Mouse (Mus musculus) urinary bladder, adult 18-20 months (tissue): ENCODE data around the gene Tmem210.
"Not testable (repeated sequence)": the region's sequence is repeated elsewhere in the genome, so short reads cannot be mapped to it uniquely, and the experiment has no call there.

ENCODE experiments used
- DNase-seq, 2 experiments: peaks; one replicate each; pipeline ENCODE4 v3.0.0; 2022; ENCODE audit warnings: low spot score in 2 of 2, mixed read lengths in 2 of 2

Tmem210 gene

DNA sequence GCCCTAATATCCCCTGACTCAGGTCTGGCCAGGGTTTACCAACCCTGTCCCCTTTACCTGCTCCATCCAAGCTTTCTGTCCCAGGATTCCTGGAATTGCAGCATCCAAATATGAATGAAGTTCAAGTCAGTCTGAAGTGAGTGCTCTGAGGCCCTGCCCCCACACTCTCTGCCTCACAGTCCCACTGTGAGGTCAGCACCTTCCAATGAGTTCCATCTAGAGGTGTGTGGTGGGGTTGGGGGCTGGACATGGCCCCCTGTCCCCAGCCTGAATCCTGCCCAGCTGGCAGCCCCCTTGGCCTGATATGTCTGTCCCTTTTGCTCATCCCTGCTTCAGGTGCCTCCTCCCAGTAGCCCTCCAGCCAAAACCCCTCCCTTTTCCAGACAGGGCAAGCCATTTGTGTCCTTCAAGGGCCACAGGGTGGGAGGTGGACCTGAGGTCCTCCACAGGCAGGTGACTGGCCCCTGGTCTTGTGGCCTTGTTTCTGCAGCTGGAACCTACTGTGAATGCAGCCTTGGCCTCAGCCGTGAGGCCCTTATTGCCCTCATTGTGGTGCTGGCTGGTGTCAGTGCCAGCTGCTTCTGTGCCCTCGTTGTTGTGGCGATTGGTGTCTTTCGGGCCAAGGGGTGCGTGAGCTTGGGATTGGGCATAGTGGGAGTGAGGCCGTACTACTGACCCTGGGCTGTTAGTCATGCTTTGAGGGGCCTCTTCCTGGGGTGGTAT, at the start of gene Tmem210:
Gene Tmem210, plus strand, starts transcription at position 219 of the 723 bp plus-strand sequence.
- no peak for DNase-seq

DNA sequence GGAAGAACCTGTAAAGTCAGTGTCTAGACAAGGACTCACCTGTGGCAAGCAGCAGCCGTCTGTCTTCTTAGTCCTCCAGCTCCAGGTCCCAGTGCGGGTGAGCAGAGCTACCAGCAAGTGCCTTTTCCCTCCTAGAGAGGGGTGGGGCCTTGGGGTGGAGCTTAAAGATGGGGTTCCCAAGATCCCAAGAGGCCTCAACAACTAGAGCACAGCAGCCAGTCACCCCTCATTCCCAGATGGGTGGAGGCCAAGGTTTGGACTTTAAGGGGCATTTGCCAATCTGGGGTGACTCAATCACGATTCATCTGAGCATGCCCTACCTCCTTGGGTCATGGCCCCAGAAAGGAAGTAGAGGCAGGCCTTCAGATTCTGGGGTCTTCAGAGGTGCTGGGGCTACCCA, 48.2 kb upstream of the Tmem210 start:
- DNase-seq, result no peak

DNA sequence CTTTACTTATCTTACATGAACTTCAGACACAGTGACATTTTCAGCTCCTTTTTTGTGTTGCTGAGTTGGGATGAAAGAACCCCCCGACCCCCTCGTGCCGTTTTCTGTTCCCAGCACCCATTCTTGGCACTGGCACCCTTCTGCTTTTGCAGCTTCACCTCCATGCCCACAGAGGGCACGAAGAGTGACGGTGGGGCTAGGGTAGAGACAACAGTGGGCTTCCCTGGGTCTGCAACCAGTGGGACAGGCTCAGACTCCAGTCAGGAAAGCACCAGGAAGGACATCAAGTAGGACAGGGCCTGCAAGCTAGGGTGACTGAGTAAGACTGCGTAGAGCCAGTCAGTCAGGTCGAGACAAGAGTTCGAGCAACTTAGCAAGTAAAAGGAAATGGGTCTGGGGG, 47.6 kb upstream of the Tmem210 start:
- no peak for DNase-seq

DNA sequence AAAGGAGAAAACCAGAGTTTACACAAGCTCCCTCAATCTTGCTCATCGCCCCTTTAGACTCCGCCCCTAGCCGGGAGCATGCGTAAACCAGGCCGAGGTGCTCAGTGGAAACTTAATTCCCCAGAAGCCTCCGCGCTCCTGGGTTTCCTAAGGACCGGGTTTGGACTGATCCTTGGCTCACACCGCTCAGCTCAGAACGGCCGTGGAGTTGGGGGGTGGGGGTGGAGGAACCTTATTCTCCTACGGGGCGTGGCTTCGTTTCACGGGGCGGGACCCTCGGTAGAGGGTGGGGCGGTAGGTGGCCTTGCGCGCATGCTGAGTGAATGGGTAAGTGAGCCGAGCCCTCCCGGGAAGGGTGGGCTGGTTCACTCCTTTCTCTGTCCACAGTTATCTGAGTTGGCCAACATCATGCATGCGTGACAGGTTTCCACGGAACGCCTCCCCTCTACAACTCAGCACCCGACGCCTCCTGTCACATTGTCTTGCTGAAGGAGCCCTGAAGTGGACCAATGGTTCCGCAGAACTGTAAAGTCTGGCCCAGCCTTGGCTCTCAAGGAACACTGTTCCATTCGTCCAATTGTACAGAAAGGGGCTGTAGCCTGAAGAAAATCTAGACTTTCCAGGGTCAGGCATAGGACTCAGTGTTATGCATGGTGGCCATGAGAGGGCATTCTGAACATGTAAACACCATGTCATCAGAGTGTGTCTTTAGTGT, 47.1 kb upstream of the Tmem210 start:
- peak in 1 of 2 experiments; percentile 59 for DNase-seq

DNA sequence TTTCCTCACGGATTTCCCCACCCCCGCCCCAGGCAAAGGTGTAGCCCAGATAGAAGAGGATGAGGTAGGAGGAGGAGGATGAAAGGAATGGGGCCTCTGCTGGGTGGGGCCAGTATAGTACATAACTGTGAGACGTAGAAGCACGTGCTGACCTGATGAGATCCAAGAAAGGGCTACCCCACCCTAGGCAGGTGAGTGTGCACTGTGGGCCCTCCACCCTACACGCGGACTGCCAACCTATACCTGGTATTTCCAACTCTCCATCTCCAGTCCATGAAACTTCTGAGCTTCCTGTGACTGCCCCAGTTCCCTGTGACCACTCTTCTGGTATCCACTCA, 46.5 kb upstream of the Tmem210 start:
- DNase-seq, result no peak

DNA sequence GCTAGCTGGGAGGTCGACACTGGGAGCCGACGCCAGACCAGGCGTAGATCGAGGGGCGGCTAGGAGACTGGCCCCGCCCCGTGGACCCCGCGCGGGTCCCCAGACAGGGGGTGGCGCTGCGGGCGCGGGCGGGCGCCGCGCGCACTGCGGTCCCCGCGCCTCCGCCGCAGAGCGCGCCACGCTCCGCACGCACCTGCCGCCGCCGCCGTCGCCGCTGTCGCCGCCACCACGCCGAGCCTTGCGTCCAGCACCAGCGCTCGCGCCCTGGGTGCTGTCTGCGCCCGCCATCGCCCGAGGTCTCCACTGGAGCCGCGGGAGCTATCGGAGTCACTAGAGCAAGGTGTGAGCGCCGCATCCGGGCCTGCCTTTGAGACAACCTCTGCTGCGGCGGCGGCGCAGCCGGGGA, 45.8 kb upstream of the Tmem210 start, which contains the start of the genes Rnf208 and Cysrt1:
Gene Rnf208, plus strand, starts transcription at position 155 of the 406 bp plus-strand sequence.
Gene Cysrt1, minus strand, starts transcription at position 352 of the 406 bp plus-strand sequence.
- no peak for DNase-seq

DNA sequence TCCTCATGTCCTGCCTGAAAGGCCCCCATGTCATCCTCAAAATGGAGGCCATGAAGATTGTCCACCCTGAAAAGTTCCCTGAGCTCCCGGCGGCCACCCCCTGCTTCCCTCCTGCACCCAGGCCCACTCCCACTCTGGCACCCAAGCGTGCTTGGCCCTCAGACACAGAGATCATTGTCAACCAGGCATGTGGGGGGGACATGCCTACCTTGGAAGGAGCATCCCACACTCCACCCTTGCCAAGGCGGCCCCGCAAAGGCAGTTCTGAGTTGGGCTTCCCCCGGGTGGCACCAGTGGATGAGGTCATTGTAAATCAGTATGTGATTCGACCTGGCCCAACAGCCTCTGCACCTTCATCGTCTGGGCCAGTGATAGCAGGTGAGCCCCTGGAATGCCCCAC, 44.6 kb upstream of the Tmem210 start:
- DNase-seq, result no peak

DNA sequence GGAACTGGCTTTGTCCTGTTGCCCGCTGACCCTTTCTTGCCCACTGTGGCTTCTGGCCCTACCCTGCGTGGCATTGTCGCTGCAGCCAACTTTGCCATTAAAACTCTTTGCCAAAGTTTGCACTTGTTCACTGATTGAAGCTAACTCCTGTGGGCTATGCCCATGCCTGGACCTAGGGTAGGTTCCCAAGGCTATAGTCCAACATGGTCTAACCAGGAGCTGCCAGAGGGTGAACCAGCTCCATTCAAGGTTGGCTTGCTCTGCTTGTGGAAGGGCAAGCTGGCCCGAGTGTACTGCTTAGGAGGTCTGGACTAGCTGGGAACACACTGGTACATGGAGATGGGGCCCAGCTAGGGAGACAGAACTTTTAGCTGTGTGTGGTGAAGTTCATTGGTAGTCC, 43.8 kb upstream of the Tmem210 start:
- DNase-seq, result no peak

DNA sequence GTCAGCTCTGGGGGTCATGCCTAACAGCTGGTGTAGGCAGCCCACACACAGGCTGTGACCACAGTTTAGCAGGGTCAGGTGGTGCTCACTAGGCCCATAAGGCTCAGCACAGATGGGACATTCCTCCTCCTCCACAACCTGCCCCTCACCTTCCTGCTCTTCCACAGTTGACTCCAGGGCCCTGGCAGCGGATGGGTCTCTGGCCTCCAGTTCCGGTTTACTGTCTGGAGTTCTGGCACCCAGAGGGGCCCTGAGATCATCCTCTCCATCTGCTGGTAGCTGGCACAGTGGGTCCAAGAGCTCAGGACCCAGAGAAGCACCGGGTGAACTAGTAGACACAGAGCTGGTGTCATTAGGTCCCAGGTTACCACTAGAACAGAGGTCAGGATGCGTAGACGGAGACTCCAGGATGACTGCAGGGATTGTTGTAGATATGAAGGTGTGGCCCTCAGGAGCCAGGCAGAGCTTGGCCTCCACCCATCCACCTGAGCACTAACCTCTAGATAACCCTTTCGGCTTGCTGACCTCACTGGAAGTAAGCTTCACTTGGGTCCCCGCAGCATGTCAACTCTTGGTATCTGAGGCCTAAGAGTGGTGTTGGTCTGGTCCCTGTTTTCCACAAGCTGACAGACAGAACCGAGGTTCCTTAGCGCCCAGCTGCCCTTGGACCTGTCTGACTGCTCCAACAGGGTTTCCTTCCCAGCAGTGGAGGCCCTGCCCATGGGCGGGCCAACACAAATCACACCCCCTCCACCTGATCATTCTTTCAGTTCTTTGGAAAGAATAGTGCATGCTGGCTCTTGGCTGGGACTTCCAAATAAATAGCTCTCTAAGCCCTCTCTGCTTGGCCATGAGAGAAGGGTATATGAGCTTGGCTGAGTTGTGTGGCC, 41.5 kb upstream of the Tmem210 start, which contains the start of gene AL732309.1:
Gene AL732309.1, minus strand, starts transcription at position 681 of the 890 bp plus-strand sequence.
- DNase-seq, result peak in 1 of 2 experiments; percentile 52

DNA sequence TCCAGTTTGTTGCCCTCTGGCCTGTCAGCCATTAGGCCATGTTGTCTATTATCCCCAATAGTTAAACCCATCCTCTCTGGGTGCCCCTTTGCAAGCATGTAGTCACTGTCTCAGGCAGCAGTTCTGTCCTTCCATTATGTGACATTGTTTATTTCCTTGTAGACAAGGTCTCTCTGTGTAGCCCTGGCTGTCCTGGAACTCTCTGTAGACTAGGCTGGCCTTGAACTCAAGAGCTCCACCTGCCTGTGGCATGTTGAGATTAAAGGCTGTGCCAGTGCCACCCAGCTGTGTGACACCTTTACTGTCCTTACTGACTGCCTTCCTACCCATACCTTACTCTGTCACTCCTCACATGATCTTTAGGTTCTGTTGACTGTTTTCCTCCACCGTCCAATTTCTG, 35.6 kb upstream of the Tmem210 start:
- DNase-seq, result no peak

DNA sequence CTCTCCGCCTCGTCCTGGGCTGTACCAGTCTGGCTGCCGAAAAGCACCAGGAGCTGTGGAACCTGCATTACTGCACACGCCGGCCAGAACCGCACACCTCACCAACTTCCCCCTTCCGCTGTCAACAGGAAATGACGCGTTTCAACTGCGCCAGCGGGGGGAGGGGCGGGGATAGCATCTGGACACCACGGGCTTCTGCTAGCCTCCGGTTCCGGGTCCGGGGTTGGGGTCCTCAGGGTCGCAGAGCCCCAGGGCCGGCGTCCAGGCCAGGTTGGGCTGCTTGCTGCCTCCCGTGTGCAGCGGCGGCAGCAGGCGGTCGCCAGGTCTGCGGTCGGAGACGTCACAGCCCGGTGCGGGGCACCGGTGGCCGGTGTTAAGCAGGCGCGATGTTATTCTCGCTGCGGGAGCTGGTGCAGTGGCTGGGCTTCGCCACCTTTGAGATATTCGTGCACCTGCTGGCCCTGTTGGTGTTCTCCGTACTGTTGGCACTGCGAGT, 32.6 kb upstream of the Tmem210 start, which contains the start of gene Tmem203:
Gene Tmem203, plus strand, starts transcription at position 156 of the 496 bp plus-strand sequence.
- DNase-seq, result peak; percentile 77 to 86

DNA sequence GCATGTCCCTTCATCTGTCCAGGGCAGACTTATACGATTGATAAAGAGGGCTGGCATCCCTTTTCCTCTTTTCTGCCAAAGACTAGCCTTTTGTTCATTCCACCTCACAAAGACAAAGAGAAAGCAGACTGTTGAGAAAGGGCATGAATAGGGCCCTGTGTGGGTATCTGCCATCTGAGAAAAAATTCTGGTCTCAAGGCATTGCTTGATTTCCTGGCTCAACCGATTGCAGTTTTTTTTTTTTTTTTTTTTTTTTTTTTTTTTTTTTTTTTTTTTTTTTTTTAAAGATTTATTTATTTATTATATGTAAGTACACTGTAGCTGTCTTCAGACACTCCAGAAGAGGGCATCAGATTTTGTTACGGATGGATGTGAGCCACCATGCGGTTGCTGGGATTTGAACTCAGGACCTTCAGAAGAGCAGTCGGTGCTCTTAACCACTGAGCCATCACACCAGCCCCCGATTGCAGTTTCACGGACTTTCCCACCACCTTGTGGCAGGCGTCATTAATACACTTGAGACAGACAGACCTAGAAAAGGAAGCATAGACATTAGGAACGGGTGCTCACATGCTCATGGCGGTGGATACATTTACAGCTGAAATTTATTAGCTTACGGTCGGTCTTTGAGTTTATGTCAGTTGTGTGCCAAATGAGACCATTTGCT, 31.4 kb upstream of the Tmem210 start:
- DNase-seq, result not testable (repeated sequence)

DNA sequence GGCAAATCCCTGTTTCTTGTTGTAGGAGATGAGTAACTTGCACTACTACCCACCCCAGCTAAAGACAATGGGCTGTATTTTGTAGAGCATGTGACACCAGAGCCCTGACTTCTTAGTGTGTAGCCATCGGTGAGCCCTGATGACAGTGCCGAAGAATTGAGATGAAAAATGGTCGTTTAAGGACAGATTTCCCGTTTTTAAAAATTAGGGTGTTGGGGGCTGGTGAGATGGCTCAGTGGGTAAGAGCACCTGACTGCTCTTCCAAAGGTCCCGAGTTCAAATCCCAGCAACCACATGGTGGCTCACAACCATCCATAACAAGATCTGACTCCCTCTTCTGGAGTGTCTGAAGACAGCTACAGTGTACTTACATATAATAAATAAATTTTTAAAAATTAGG, 30.7 kb upstream of the Tmem210 start:
- DNase-seq, result not testable (repeated sequence)

DNA sequence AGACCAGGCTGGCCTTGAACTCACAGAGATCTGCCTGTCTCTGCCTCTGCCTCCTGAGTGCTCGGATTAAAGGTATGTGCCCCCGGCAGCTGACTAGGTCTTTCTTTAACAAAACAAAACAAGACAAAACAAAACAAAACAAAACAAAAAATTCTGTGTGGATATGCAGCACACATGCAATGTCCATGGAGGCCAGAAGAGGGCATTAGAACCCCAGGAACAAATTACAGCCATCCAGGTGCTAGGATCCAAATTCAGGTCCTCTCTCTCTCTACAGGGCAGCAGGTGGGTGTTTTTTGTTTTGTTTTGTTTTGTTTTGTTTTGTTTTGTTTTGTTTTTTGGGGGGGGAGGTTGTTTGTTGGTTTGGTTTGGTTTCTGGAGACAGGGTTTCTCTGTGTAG, 29.1 kb upstream of the Tmem210 start:
- no peak for DNase-seq

DNA sequence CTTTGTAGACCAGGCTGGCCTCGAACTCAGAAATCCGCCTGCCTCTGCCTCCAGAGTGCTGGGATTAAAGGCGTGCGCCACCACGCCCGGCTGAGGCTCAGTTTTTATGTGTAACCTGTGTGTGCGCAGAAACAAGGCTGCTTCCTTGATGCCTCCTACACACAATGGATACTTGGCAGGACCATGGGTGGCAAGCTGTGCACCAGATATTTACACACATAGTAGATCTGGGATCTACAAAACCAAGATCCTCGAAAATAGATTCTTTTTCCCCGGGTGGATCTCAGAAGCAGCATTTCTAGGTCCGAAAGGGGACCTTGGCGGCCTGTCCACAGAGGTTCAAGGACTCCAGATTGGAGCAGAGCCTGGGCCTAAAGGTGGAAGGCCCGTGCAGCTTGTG, 26.1 kb upstream of the Tmem210 start:
- DNase-seq, result no peak

DNA sequence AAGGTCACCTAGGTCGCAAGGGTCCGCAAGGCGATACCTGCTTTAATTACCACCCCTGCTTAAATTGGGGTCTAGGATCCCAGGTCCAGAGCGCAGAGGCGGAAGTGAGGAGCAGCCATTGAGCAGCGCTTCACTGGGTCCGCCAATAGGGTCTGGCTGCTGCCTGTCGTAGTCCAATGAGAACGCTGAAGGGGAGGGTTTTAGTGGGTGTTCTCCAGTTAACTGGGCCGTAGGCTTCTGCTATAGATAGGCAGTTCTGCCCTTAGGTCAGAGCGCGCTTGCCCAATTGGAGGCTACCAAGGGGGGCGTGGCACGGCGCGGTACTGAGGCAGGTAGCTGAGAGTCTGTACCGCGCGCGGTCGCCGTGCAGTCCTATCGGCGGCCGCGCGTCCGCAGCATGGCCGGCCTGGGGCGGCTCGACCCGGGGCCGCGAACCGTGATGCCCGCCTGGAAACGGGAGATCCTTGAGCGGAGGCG, 25.6 kb upstream of the Tmem210 start, which contains the start of gene Tprn:
Gene Tprn, plus strand, starts transcription at position 328 of the 477 bp plus-strand sequence.
- peak; percentile 86 to 91 for DNase-seq

DNA sequence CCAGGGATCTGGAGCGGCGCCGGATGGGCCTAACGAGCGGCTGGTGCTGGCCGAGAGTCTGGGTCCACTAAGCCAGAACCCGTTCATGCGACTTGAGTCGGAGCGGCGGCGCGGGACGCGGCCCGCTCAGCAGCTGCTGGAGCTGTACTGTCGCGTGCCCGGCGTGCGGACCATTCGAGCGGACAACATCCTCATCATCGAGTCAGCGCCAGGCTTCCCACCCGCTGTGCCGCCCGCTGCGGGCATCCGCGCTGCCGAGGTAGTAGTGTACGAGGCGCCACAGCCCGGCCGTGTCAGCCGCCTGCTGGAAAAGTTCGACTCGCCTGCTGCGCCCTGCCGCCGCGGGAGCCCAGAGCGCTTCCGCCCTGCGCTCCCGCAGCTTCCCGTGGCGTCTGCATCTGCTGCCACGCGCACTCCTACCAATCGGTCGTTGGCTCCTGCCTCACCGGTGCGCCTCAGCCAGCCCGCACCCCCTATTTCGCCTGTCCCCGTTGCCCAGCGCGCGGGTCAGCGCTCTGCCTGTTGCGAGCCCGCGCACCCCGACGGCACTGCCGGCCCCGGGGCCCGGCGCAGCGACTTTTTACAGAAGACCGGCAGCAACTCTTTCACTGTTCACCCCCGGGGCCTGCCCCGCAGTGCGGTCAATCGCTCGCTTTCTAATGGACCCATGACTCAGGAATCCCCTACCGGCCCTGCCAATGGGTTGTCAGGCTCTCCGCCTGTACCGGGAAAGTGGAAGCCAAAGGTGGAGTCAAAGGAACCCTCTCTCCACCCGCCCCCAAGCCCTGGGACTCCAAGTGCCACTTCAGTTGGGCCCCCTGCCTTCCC, 24.9 kb upstream of the Tmem210 start:
- no peak for DNase-seq

DNA sequence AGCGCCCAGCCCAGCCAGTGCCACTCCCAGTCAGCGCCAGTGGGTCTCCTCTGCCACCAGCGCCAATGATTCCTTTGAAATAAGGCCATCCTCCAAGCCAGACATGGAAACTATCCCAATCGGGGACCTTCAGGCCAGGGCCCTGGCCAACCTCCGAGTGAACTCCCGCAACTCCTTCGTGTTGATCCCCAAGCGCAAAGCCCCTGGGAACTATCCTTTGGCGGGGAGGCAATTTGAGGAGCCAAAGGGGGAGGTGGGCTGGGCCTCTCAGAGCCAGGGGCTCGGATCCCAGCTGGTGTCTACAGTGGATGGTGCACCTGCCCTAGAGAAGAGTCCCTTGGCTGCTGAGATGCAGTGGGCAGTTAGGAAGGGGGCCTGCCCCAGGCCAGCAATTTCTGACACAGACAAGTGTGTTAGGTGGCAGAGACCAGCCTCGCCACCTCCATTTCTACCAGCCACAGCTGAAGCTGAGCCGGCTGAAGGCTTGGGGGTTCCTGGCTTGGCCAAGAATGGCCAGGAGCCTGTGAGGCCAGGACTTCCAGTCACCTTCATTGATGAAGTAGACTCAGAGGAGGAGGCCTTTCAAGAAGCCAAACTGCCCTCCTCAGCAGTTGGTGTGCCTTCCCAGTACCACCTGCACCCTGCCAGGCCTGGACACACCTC, 24.2 kb upstream of the Tmem210 start:
- no peak for DNase-seq

DNA sequence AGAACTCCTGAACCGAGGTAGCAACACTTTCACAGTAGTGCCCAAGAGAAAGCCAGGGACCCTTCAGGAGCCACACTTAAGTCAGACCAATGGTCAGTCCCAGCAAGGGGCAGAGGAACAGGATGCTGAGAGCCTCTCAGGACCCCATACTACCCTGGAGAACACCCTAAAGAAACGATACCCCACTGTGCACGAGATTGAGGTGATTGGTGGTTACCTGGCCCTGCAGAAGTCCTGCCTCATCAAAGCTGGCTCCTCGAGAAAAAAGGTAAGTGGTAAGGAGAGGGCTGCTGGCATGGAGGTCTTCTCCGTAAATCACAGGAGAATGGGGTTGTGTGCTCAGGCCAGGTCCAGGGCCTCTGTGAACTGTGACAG, 23.7 kb upstream of the Tmem210 start:
- DNase-seq, result no peak

DNA sequence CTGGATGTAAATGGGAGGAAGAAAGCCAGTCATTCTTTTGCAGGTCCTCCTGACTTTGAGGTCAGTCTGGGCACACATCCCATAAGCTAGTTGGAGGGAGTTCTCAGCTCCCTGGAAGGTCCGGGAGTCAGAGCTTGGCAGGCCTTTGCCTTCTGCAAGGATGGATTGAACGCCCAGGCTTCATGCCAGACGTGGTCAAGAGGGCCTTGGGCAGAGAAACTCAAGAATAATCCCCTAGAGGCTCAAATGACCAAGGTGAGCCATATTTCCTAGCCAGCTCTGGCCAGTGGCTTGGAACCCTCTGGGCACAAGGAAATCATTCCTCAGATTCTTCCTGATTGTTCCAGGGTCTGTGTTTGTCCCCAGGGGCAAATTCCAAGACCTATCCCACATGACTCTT, 23.1 kb upstream of the Tmem210 start:
- no peak for DNase-seq
